Mouse (Mus musculus) retina, embryonic 14.5 days (tissue): ENCODE data around the gene Cluh.
A peak's percentile ranks its signal among the peaks of the same experiment; 100 is the strongest.

Experiments
- DNase-seq: peaks from one replicate; pipeline ENCODE4 v3.0.0-alpha.2; 2015; ENCODE audit warnings: low spot score

Cluh gene

DNA sequence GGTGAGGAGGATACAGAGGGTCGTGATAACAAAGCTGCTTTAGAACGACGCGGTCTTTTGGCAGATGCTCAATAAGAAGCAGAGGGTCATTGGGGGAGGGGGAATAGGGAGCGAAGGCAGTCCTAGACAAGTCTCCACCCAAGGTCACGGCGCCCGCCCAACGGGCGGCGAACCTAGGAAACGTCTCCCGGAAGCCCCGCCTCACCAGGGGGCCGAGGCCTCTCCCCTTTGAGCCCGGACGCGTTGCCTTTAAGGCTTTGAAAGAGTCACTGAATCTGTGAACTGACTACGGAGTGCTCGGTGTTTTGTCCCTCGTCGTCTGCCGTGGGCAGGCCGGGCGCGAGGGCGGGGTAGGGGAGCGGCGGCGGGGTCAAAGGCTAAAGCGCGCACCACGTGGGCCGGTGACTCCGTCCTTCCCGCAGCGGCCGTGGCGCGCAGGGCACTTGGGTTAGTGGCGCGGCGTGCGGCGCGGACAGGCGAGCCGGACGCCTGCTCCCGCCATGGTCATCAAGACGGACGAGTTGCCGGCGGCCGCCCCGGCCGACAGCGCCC, at the start of gene Cluh:
Gene Cluh, plus strand, starts transcription at position 401 of the 552 bp plus-strand sequence.
- peak; percentile 94 for DNase-seq

DNA sequence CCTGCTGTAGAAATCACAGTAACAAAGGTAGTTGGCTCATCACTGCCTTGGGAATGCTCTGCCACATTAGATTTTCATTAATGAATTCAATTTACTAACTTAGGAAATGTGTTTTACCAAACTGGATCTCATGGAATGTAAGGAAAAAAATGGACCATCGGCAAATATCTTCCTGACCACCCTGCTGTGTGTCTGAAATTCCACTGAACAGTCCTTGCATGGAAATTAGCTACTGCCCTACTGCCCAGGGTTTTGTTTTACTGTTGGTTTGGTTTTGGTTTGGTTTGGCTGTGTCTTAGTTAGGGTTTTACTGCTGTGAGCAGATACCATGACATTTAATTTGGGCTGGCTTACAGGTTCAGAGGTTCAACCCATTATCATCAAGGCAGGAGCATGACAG, 47.0 kb upstream of the Cluh start:
- DNase-seq, result no peak

- DNase-seq, result no peak
These were observed 39.2 kb upstream of the Cluh start for GRCm38 (mm10) chr11:74610068-74610467.

DNA sequence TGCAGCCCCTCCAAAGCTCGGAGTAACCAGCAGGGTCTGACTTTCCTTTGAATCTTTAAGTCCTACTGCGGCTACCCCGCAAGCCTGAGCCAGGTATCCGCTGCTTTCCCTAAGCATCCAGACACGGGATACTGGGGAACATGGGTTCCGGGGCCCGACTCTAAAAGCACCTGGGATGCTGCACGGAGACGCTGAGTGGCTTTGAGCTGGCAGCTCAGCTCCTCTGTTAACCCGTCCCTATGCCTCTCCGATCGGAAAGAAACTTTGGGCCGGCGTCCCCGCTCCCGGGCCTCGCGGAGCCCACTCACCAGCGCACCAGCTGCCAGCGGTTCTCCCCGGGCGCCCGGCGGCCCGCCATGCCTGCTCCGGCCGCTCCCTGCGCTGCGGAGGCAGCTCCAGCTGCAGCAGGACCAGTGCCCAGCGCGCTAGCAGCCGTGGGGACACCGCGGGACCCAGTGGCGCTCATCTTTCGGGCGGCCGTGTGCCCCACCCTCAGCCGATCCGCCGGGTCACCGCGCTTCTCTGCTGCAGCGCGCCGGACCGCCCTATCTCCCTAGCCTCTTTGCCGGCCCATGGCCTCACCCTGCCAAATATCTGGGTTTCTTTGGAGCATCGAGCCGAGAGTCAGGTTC, 38.6 kb upstream of the Cluh start, which contains the start of gene Rap1gap2:
Gene Rap1gap2, minus strand, starts transcription at position 371 of the 632 bp plus-strand sequence.
- DNase-seq, result peak; percentile 39

DNA sequence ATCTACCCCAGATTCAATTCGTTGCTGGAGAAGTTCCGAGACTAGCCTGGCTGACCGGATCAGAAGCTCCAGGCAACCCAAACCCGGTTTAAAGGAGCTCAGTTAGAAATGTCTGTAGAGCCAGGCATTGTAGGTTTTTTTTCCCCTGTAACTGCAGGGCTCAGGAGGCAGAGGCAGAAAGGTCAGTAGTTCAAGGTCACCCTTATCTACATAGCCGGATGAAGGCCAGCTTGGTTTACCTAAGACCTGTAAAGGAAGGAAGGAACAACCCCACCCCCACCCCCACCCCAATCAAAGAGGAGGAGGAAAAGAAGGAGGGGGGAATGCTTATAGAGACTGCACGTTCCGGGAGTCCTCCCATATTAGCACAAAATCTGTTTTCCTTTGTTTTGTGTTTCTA, 37.9 kb upstream of the Cluh start:
- DNase-seq, result no peak

- no peak for DNase-seq
These were observed 35.9 kb upstream of the Cluh start for GRCm38 (mm10) chr11:74613428-74613827.

GRCm38 (mm10) chr11:74615571-74615970, 33.7 kb upstream of the Cluh start:
- DNase-seq, result no peak

- DNase-seq, result peak; percentile 87
These were observed 29.9 kb upstream of the Cluh start, which contains the start of gene Ccdc92b for GRCm38 (mm10) chr11:74619201-74619955. Gene Ccdc92b, plus strand, starts transcription at chr11:74619605.

- no peak for DNase-seq
These were observed 29.4 kb upstream of the Cluh start for GRCm38 (mm10) chr11:74619956-74620300.

GRCm38 (mm10) chr11:74621974-74622669, 27.2 kb upstream of the Cluh start:
- DNase-seq, result no peak

GRCm38 (mm10) chr11:74623693-74624092, 25.6 kb upstream of the Cluh start:
- DNase-seq, result no peak

DNA sequence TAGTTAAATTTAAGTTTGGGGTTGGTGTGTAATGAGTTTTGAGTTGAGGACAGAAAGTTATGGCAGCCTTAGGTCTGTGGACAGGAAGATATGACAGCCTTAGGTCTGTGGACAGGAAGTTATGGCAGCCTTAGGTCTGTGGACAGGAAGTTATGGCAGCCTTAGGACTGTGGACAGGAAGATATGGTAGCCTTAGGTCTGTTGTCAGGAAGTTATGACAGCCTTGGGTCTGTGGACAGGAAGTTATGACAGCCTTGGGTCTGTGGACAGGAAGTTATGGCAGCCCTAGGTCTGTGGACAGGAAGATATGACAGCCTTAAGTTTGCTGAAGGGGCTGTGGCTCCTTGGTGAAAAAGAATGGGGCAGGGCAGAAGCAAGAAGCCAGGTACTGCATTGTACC, 24.0 kb upstream of the Cluh start:
- no peak for DNase-seq

GRCm38 (mm10) chr11:74627481-74627880, 21.8 kb upstream of the Cluh start:
- no peak for DNase-seq

DNA sequence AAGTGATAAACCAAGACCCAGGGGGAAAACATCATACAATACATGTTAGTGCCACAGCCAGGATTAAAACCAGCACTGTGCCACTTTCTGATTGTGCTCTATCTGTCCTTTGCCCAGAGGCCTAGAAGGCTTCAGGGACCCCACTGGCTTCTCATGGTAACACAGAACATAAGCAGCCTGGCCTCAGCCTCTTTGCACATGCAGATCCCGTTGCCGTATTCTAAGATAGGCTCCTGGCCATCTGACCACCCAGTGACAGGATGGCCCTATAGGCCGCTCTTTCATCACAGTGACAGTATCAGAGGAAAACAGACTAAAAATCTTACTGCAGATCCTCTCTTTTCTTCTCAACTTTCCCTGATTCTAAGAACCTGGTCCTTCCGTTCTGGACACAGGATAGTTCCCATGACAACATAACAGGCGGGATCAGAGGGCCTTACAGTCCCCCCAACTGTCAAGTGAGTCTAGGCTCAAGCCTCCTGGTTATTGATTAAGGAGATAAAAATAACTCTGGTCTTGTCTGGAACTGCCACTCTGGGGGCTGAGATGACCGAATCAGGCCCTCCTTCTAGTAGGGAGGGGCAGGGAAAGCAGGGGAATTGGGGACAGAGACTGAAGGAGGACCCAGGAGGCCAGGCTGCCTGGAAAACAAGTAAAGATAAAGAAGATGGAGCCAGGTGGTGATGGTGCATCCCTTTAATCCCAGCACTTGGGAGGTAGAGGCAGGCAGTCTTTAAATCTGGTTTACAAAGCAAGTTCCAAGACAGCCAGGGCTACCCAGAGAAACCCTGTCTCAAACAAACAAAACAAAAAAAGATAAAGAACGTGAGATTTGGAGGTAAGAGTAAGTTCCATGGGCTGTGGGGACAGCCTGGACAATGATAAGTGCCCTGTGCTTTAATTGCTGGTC, 17.2 kb upstream of the Cluh start:
- DNase-seq, result no peak

DNA sequence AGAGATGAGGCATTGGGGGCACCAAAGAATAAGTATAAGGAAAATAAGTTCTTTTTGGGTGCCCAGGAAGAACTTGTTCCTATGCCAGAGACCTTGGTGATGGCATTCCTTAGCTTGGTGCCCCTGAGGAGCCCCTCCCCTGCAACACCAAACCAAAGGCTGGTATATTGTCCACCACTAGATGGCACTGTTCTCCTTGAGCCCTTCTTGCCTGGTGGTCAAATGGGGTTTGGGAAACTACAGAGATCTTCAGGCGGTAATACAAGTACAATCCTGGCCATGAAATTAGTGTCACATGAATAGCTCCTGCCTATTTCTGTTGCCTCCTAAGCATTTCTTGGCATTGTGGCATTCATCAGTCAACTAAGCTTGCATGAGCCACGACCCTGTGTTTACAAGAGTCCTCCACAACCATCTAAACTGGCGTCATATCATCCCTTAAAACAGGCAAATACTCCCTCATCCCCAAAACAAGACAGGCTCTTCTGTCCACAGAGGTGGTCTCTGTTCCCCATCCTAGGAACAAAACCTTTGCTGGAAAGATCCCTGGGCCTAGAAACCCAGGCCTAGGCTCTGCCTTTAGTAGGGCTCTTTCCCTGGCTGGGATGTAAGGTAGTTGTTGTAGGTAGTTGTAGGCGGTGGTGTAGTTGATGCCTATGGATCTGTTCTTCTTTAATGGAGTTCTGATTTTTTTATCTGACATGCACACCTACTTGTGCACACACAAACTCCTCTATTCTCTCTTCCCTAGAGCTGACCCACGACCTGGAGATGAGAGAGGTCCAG, 14.6 kb upstream of the Cluh start:
- peak; percentile 94 for DNase-seq

DNA sequence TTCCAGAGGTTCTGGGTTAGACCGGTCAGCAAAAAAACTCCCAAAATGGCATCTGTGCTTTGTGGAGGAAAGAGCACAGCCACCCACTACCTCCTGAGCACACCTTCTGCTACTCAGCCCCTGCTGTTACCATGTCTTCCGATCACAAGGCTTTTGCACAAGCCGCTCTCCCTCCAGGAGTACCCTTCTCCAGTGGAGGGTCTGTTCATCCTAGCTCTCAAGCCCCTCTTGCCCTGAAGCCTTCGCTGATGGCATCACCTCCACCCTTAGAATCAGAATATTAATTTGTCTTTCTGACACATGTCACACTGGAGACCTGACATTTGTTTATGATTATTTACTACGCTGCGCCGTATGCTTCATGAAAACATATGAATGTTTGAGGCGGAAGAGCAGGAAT, 11.8 kb upstream of the Cluh start:
- no peak for DNase-seq

DNA sequence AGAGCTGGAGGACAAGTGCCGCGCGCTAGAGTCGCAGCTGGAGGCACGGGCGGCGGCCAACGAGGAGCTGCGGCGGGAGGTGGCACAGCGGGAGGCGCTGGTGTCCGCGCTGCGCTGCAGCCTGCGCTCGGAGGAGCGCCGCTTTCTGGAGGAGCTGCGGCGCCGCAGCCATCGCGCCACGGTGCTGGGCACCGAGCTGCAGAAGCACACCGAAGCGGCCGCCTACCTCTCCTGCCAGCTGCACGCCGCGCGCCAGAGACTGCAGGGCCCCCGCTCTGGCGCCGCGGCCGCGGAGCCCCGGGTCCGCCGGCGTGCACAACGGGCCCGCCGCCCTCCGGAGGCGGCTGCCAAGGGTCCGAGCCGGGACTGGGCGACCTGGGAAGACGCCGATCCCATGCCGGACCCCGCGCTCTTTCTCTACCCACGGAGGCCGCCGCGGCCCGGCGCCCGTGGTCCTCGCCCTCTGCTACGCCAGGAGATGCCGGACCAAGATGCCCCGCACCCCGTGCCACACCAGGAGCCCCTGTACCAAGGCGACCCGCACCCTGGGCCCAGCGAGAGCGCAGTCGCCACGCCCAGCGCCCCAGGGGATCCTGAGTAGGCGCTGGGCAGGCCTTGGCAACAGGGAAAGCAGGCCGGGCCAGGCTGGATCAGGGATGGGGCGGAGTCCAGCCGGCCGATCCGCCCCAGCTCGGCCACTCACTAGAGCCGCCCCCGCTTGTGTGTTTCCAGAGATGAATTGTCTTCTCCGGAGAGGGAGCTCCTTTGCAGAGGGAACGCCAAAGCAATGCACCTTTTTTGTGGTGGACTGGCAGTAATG, 11.1 kb upstream of the Cluh start:
- DNase-seq, result peak; percentile 77

DNA sequence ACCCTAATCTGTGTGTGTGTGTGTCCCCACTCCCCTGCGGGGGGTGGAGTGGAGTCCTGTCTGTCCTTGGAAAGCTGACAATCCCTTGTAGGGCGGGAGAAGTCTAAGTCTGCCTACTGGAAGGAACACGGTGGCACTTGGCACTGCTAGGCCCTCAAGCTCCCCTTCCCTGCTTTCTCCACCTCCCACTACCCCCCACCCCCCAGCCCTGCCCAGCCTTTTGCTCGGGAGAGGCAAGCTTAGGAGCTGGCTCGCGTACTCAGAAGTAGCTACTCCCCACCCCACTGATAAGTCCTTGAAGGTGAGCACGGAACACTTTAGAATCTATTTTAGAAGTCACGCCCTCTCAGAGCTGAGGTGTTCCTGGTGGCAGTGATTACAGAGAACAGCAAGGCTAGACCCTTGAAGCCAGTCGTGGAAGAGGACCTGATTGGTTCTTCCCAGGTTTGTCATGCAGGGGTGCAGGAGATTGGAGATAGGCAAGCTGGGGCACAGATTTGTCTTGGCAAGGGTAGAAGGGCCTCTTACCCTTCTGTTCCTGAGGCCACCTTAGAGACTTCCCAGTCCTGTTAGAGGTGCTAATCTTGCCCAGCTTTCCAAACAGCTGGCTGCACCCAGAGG, 10.4 kb upstream of the Cluh start:
- peak; percentile 16 for DNase-seq

DNA sequence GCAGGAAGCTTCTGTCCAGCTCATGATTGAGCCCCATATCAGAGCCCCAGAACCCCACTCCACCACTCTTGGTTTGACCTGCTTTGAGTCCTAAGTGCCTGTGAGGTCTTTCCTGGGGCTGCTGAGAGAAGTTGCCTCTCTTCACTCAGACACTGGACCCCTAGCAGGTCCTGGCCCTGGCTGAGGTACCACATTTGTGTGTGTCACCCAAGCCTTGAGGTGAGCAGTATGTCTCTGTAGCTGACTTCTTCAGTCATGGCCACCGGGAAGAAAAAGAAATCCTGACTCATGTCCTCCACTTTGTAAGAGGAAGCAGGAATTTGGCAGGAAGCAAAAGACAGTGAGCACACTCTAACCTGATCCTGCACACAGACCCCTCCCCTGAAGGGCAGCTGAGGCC, 9.7 kb upstream of the Cluh start:
- DNase-seq, result no peak

- DNase-seq, result no peak
These were observed 1.3 kb upstream of the Cluh start for GRCm38 (mm10) chr11:74647966-74648365.
